Comparison of ENCODE assay signal across 11 mouse cellular contexts in the genomic region with DNA sequence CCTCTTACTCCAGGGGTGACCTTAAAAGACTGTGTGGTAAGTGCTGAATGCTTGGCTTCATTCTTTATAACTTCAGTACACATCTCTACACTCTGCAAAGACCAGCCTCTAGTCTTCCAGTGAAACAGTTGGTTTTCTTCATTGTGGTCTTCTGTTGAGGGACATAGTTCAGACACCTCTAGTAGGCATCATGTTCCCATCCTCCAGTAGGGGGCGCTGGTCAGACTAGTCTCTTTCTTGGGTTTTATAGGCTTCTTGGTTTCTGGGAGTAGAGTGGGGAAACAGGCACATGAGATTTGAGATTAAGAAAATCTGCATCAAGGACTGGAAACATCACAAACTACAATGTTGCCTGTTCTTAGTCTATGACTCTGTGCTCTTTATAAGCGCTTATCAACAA. TPM values are rescaled to one million over a fixed set of nuclear protein-coding genes. Genes with fewer than 3 reads are reported as not detected.
DNase-seq lines count a peak whose midpoint lies in the region; ATAC-seq and TF ChIP-seq lines count a peak whose summit lies in the region.
"Had no signal": no experiment of that assay in that cellular context is flagged by ENCODE, and none has a peak within 500 bp of the region (broad histone marks: within the 10 kb centered on the region; RNA-seq: fewer than 3 reads in every experiment).

No protein-coding gene starts in this region.

- DNase-seq in hindbrain, postnatal 0 days (ENCODE audit: low spot score) = no peak
- no peak for DNase-seq in hindbrain, embryonic 14.5 days (ENCODE audit: low spot score)
- DNase-seq in 416B (ENCODE audit: low read depth) (peak; percentile 38), R1 (ENCODE audit: low read depth, low spot score) (peak; percentile 81)
- DNase-seq in liver, embryonic 14.5 days (ENCODE audit: low read depth in 3 of 3, low spot score in 3 of 3) = peak in 1 of 3 experiments; percentile 24
- DNase-seq in right cerebral cortex, adult 18-20 months = no peak
- no peak for DNase-seq in forebrain, embryonic 14.5 days (ENCODE audit: low spot score)
- DNase-seq in cerebellum, adult 11 months = no peak

- H3K27ac ChIP-seq in hindbrain, postnatal 0 days = no peak overlapping the region
- no peak overlapping the region for H3K27ac ChIP-seq in hindbrain, embryonic 14.5 days
- no peak overlapping the region for H3K27ac ChIP-seq in liver, embryonic 14.5 days
- H3K27ac ChIP-seq in forebrain, embryonic 14.5 days (ENCODE audit: low read depth, low read length) = no peak overlapping the region
- H3K27ac ChIP-seq: hindbrain, embryonic 12.5 days; limb, embryonic 15.5 days had no signal

- no peak for TF ChIP-seq EP300 in liver, embryonic 14.5 days (IDR thresholded peaks at IDR 0.05; ENCODE audit: low read depth)

- peak; percentile 41 for TF ChIP-seq CTCF in hindbrain, postnatal 0 days (IDR thresholded peaks at IDR 0.05; ENCODE audit: low read depth)
- TF ChIP-seq CTCF in liver, embryonic 14.5 days (IDR thresholded peaks at IDR 0.05; ENCODE audit: low read depth) = peak; percentile 61

- no peaks in the 10 kb centered on the region for H3K27me3 ChIP-seq in hindbrain, postnatal 0 days (ENCODE audit: insufficient read depth, low read length)
- no peaks in the 10 kb centered on the region for H3K27me3 ChIP-seq in hindbrain, embryonic 14.5 days (ENCODE audit: control insufficient read depth, insufficient read depth, low read length)
- H3K27me3 ChIP-seq in liver, embryonic 14.5 days (ENCODE audit: control insufficient read depth, insufficient read depth, low read length) = no peaks in the 10 kb centered on the region
- H3K27me3 ChIP-seq in forebrain, embryonic 14.5 days (replicated peaks; ENCODE audit: control insufficient read depth, insufficient read depth, low read length) = no peaks in the 10 kb centered on the region
- H3K27me3 ChIP-seq: hindbrain, embryonic 12.5 days; limb, embryonic 15.5 days had no signal

- H3K36me3 ChIP-seq in hindbrain, postnatal 0 days (ENCODE audit: insufficient read depth, low read length) = no peaks in the 10 kb centered on the region
- H3K36me3 ChIP-seq in hindbrain, embryonic 14.5 days (replicated peaks; ENCODE audit: control insufficient read depth, insufficient read depth) = no peaks in the 10 kb centered on the region
- H3K36me3 ChIP-seq in liver, embryonic 14.5 days (replicated peaks; ENCODE audit: control insufficient read depth, insufficient read depth, low read depth) = no peaks in the 10 kb centered on the region
- no peaks in the 10 kb centered on the region for H3K36me3 ChIP-seq in forebrain, embryonic 14.5 days (ENCODE audit: control insufficient read depth, insufficient read depth, low read length)
- H3K36me3 ChIP-seq: limb, embryonic 15.5 days had no signal

- no peak overlapping the region for H3K4me2 ChIP-seq in hindbrain, postnatal 0 days (ENCODE audit: low read depth, low read length)
- H3K4me2 ChIP-seq in hindbrain, embryonic 14.5 days (replicated peaks) = no peak overlapping the region
- no peak overlapping the region for H3K4me2 ChIP-seq in liver, embryonic 14.5 days (ENCODE audit: low read depth)
- no peak overlapping the region for H3K4me2 ChIP-seq in forebrain, embryonic 14.5 days (ENCODE audit: low read length)
- H3K4me2 ChIP-seq: hindbrain, embryonic 12.5 days; limb, embryonic 15.5 days; midbrain, embryonic 11.5 days had no signal

- no peaks in the 10 kb centered on the region for H3K4me1 ChIP-seq in hindbrain, postnatal 0 days (ENCODE audit: insufficient read depth, low read length)
- no peaks in the 10 kb centered on the region for H3K4me1 ChIP-seq in hindbrain, embryonic 14.5 days (replicated peaks; ENCODE audit: control insufficient read depth, insufficient read depth, low read length)
- no peaks in the 10 kb centered on the region for H3K4me1 ChIP-seq in liver, embryonic 14.5 days (replicated peaks; ENCODE audit: control insufficient read depth in 2 of 2, insufficient read depth in 2 of 2, low read length in 1 of 2)
- no peaks in the 10 kb centered on the region for H3K4me1 ChIP-seq in forebrain, embryonic 14.5 days (ENCODE audit: control insufficient read depth, insufficient read depth, low read length)
- H3K4me1 ChIP-seq: hindbrain, embryonic 12.5 days; limb, embryonic 15.5 days had no signal

- no peak for ATAC-seq in hindbrain, postnatal 0 days
- ATAC-seq in hindbrain, embryonic 14.5 days (ENCODE audit: low FRiP score) = no peak
- ATAC-seq in liver, embryonic 14.5 days (ENCODE audit: insufficient read depth) = no peak
- no peak for ATAC-seq in forebrain, embryonic 14.5 days

- no peak overlapping the region for H3K4me3 ChIP-seq in hindbrain, postnatal 0 days (ENCODE audit: low read length)
- H3K4me3 ChIP-seq in hindbrain, embryonic 14.5 days (replicated peaks; ENCODE audit: low read length) = no peak overlapping the region
- H3K4me3 ChIP-seq in liver, embryonic 14.5 days (ENCODE audit: insufficient read depth in 1 of 2, low read depth in 2 of 2, low read length in 2 of 2) = no peak overlapping the region
- H3K4me3 ChIP-seq in forebrain, embryonic 14.5 days (ENCODE audit: low read depth, low read length) = no peak overlapping the region
- H3K4me3 ChIP-seq: hindbrain, embryonic 12.5 days; limb, embryonic 15.5 days had no signal

- H3K9me3 ChIP-seq in hindbrain, postnatal 0 days (ENCODE audit: low read length) = no peaks in the 10 kb centered on the region
- H3K9me3 ChIP-seq in hindbrain, embryonic 14.5 days (ENCODE audit: control insufficient read depth, low read length) = no peaks in the 10 kb centered on the region
- H3K9me3 ChIP-seq in liver, embryonic 14.5 days (ENCODE audit: control insufficient read depth, low read length) = no peaks in the 10 kb centered on the region
- no peaks in the 10 kb centered on the region for H3K9me3 ChIP-seq in forebrain, embryonic 14.5 days (replicated peaks; ENCODE audit: control insufficient read depth, low read length)
- H3K9me3 ChIP-seq: hindbrain, embryonic 12.5 days; limb, embryonic 15.5 days had no signal

- WGBS in hindbrain, postnatal 0 days = 65% methylated on average over 2 of the region's 2 CpGs
- WGBS in hindbrain, embryonic 14.5 days = 60% methylated on average over 2 of the region's 2 CpGs
- 44% methylated on average over 2 of the region's 2 CpGs for WGBS in liver, embryonic 14.5 days (ENCODE audit: insufficient replicate concordance)
- WGBS in forebrain, embryonic 14.5 days = 57% methylated on average over 2 of the region's 2 CpGs

- no peak overlapping the region for H3K9ac ChIP-seq in hindbrain, postnatal 0 days (replicated peaks; ENCODE audit: low read length)
- no peak overlapping the region for H3K9ac ChIP-seq in hindbrain, embryonic 14.5 days
- no peak overlapping the region for H3K9ac ChIP-seq in liver, embryonic 14.5 days (replicated peaks)
- H3K9ac ChIP-seq in forebrain, embryonic 14.5 days (ENCODE audit: low read length) = no peak overlapping the region
- H3K9ac ChIP-seq: hindbrain, embryonic 12.5 days; limb, embryonic 15.5 days had no signal

RNA-seq across cellular contexts. Expression of gene Lyrm7, which starts 26.1 kb away (rescaled TPM):
- 2.6 and 3.1 TPM in 2 replicates for total RNA-seq in hindbrain, postnatal 0 days (2014; rRNA removed)
- 5.1 and 5.7 TPM in 2 replicates for polyA plus RNA-seq in hindbrain, postnatal 0 days (2015; fragmentation: Nextera tagmentation; extraction: Ambion mirVana)
- 11.8 and 12.6 TPM in 2 replicates for polyA plus RNA-seq in hindbrain, embryonic 14.5 days (2014; fragmentation: Nextera tagmentation; extraction: Ambion mirVana)
- 1.8 and 2.0 TPM in 2 replicates for polyA plus RNA-seq in liver, embryonic 14.5 days (2012; rRNA removed)
- polyA plus RNA-seq in liver, embryonic 14.5 days (2014; fragmentation: Nextera tagmentation; extraction: Ambion mirVana) = 5.4 and 6.4 TPM in 2 replicates
- 11.4 and 13.2 TPM in 2 replicates for polyA plus RNA-seq in forebrain, embryonic 14.5 days (2014; fragmentation: Nextera tagmentation; extraction: Ambion mirVana)

RNA-seq across cellular contexts. Expression of gene Hint1, which starts 31.6 kb away (rescaled TPM):
- total RNA-seq in hindbrain, postnatal 0 days (2014; rRNA removed) = 521 and 547 TPM in 2 replicates
- 1,077 and 1,085 TPM in 2 replicates for polyA plus RNA-seq in hindbrain, postnatal 0 days (2015; fragmentation: Nextera tagmentation; extraction: Ambion mirVana)
- 791 and 878 TPM in 2 replicates for polyA plus RNA-seq in hindbrain, embryonic 14.5 days (2014; fragmentation: Nextera tagmentation; extraction: Ambion mirVana)
- 293 and 330 TPM in 2 replicates for polyA plus RNA-seq in liver, embryonic 14.5 days (2012; rRNA removed)
- 442 and 509 TPM in 2 replicates for polyA plus RNA-seq in liver, embryonic 14.5 days (2014; fragmentation: Nextera tagmentation; extraction: Ambion mirVana)
- polyA plus RNA-seq in forebrain, embryonic 14.5 days (2014; fragmentation: Nextera tagmentation; extraction: Ambion mirVana) = 757 and 875 TPM in 2 replicates

RNA-seq across cellular contexts. Expression of gene Cdc42se2, which starts 47.1 kb away (rescaled TPM):
- 141 and 144 TPM in 2 replicates for total RNA-seq in hindbrain, postnatal 0 days (2014; rRNA removed)
- 139 TPM in 2 replicates for polyA plus RNA-seq in hindbrain, postnatal 0 days (2015; fragmentation: Nextera tagmentation; extraction: Ambion mirVana)
- 147 and 171 TPM in 2 replicates for polyA plus RNA-seq in hindbrain, embryonic 14.5 days (2014; fragmentation: Nextera tagmentation; extraction: Ambion mirVana)
- 9.0 and 9.2 TPM in 2 replicates for polyA plus RNA-seq in liver, embryonic 14.5 days (2012; rRNA removed)
- 15.5 and 19.1 TPM in 2 replicates for polyA plus RNA-seq in liver, embryonic 14.5 days (2014; fragmentation: Nextera tagmentation; extraction: Ambion mirVana)
- 221 and 226 TPM in 2 replicates for polyA plus RNA-seq in forebrain, embryonic 14.5 days (2014; fragmentation: Nextera tagmentation; extraction: Ambion mirVana)

Comparison
In these comparisons a context has a peak if more than half of its experiments do, and no peak if none do; other contexts are left out.
1. DNase-seq: peak in 416B (single experiment) and R1 (single experiment); none in hindbrain, postnatal 0 days (single experiment), hindbrain, embryonic 14.5 days (single experiment), right cerebral cortex, adult 18-20 months (single experiment), forebrain, embryonic 14.5 days (single experiment) and cerebellum, adult 11 months (single experiment).